Mouse (Mus musculus) heart, postnatal 10 days (tissue): ENCODE results near the gene Lin28b. TPM values are rescaled to one million over a fixed set of nuclear protein-coding genes. Genes with fewer than 3 reads are reported as not detected.
"Not testable (repeated sequence)": the region's sequence is repeated elsewhere in the genome, so short reads cannot be mapped to it uniquely, and the experiment has no call there.

Experiments
- DNase-seq, 2 experiments: peaks; one replicate each; pipeline ENCODE4 v3.0.0; 2021
- intact Hi-C: fragments of 180-260 bp; cut with DNase I; formaldehyde crosslinking; loops from one replicate; pipeline ENCODE4 v1.15.1; 2025
- total RNA-seq, 2 experiments: library from RNA; stranded (reverse); gene quantifications; 2 replicates each; pipeline ENCODE4 v1.2.3; 2021

Lin28b gene
- total RNA-seq, 2 experiments from 2014 or later = 0.45 to 0.65 TPM

DNA sequence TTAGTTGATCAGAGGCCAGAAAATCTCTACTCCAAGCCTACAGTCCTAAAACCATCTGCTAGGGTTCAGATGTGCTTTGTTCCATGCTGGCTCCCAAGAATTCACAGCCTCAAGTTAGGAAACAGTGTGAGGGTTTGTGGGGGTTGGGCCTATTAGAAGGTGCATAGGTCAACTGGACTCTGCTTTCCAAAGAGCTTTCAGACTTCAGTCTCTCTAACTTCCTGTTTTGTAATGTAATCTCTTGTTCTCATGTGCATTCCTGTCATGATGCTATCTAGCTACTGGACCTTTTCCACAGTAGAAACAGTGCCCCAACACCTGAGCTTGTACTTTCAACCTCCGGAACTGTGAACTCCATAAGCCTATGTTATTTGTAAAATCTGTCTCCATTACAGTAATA lies 63.8 kb downstream of the Lin28b start:
- DNase-seq = no peak
- intact Hi-C loops = no loop called here

DNA sequence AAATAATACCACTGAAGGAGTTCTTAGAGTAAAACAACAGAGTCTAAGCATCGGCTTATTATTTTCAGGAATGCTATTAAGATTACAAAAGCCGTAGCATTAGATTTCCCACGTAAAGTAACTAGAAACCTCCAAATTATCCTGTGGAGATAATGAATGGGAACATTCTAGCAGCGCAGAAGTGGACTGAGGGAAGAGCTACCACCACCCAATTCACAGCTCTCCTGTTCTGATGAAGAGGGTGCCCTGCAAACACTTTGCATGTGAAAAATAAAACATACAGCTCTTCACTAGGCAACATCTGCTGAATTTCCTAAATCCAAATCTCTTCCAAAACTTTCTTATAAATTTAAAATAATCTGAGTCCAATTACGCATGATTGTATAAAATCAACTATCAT lies 74.1 kb downstream of the Lin28b start:
- intact Hi-C loops = no loop called here
- no peak for DNase-seq

DNA sequence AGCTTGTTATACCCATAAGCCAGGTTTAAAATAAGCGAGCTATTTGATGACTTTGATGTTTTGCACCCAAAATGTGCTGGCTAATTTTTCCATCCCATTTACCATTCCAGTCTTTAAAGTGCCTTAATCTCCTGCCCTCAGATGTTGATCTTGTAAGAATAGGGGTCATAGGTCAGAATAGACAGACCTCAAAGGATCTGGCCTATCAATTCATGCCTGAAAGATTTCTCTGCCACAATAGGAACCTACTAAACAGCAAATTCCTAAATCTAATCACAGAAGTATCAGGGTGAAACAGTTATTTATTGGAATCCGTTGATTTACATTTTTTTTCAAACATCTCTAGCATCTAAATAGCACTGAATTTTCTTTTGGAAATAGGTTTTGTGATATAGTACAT lies 74.5 kb downstream of the Lin28b start:
- DNase-seq = no peak

DNA sequence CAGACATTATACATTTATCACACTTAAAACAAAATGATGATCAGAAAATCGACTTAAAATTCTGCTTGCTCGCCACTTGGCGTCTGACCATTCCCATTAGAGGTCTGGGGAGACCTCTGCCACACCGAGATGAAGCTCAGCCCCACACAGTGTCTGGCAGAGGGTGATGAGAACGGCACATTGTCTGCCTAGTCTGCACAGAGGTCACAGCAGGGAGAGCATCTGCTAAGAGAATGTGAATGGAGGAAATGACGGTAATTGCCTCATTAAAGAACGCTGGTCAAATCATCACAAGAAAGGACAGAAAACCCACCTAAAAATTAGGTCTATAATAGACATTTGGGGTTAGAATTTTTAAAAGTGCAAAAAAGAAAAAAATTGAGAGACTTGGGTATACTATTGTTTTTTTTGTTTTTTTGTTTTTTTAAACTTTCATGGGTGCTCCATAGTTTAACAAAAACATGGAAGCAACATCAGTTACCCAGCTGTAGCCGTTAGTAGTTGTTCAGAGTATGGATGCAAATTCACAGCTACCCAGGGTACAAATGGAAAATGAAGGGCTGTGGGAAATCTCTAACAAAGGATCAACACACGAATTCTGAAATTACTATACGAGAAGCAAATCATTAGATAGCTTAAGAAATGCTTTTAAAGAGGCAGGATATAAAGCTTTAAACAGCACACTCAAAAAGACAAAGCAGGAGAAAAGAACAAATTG lies 75.4 kb downstream of the Lin28b start:
- intact Hi-C loops = no loop called here
- DNase-seq = no peak

More for the DNA sequence above, 74.5 kb downstream of the Lin28b start:
- intact Hi-C loops = no loop called here

DNA sequence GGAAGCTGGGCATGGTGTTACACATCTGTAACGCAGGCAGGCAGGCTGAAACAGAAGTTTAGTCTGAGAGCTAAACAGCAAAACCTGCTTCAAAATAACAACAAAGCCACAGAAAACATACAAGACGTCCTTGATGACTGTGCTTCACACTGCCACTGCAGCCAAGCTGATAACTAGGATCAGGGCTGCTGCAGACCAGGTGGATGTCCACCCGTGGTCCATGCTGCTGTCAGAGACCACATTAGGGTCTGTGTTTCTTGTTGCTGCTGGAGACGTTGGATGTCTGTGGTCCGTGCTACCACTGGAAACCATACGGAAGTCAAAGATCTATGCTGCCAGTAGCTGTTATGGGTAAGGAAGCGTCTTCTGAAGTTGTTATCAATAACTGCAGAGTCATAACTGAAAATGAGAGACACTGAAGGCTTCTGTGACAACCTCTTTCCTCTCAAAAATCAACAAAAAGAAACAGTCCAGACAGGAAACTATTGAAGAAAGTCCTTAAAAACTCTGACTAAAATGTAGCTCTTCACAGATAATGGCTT lies 86.4 kb downstream of the Lin28b start:
- DNase-seq = no peak
- intact Hi-C loops = no loop called here

DNA sequence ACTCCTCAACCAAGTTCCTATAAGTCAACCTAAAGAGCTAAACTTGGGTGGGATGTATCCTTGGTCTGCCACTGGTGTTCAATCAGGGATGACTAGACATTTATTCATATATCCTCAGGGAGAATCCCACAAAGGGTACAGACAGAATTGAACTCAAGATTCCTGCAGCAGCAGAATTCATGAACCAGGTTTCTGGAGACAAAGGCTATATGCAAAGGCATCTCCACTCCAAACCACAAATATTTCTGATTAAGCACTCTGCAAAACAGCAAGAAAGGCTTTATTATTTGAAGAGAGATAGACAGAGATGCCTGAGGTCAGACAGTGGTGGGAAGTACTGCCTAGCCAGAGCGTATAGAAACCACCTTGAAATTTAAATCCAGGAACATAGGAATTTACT lies 88.0 kb downstream of the Lin28b start:
- DNase-seq = no peak
- intact Hi-C loops = no loop called here

DNA sequence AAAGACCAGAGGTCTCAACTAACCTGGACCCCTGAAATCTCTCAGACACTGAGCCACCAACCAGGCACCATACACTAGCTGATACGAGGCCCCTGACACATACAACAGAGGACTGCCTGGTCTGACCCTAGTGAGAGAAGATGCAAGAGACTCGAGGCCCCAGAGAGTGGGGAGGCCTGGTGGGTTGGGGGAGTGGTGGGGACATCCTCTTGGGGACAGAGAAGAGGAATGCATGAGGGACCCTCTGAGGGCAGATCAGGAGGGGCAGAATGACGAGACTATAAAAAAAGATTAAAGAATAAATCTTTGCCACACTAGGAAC lies 103.6 kb downstream of the Lin28b start:
- intact Hi-C loops = loop anchor here (1.0 to 5.0 kb wide), 5 partner anchors 105 to 534 kb away; partner anchors contain the start of gene Lin28b
- no peak for DNase-seq

DNA sequence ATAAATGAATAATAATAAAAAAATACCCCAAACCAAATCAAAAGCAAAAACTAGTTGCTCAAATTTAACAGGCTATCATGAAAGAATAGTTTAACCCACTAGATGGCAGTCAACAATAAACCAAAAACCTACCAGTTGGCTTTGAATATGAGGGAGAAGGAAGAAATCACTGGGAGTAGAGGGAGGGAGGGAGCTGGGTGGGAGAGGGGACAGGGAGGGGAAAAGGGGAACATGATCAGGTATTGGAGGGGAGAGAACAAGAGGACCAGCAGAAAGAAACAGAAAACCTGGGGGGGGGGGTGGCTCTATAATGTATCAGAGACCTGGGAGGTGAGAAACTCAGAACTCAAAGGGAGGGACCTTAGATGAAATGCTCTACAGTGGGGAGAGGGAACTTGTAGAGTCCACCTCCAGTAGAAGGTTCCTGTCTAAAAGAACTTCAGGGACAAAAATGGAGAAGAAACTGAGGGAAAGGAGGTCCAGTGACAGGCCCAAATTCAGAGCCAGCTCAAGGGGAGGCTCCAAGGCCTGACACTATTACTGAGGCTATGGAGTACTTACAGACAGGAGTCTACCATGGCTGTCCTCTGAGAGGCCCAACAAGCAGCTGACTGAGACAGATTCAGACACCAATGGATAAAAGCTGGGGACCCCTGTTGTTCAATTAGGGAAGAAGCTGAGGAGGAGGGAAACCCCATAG lies 104.1 kb downstream of the Lin28b start:
- intact Hi-C loops = loop anchor here (1.0 to 5.0 kb wide), 5 partner anchors 105 to 535 kb away; partner anchors contain the start of gene Lin28b

DNA sequence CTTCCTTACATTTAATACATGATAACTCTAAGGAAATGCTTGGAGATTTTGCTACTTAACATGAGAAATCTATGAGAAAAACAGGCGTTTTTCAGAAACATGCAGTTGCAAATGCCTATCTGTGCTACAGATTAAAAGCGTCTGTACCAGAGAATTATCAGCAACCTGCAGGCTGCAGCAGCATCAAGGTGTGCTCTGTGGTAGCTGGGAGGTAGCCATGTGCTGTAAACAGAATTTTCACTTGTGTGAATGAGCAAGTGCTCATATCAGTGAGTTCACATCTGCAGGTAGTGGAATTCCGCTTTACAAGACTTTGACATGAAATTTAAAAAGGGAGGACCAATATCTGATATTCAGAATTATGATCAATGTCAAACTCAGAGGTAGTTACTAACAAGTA lies 107.9 kb downstream of the Lin28b start:
- DNase-seq = no peak
- intact Hi-C loops = no loop called here

More for the DNA sequence above, 104.1 kb downstream of the Lin28b start:
- no peak for DNase-seq

DNA sequence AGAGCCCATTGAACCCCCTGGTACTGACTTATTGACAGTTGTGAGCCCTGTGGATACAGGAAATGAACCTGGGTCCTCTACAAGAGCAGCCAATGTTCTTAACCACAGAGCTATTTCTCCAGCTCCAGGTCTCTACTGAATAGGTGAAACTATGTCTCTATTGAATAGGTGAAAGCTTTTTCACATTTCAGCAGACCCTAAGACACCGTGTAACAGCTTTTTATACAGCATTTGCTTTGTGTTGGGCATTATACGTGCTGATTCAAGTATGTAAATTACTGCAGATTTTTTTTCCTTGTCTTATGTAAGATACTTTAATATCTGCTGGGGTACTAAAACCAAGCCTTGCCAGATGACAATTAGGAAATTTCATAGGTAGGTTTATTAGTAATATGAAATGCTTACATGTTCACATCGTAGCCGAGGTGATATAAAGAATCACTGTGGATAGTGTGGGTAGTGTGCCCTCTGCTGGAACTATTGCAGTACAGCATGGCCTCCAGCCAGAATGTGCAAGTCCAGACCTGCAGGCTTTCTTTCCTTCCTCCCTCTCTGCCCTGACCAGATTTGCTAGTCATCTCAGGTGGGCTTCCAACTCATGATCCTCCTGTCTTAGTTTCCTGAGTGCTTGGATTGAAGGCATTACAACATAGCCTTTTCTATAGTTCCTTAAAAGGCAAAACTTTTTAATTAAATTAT lies 113.1 kb downstream of the Lin28b start:
- intact Hi-C loops = loop anchor here (1.0 to 2.0 kb wide), 3 partner anchors 260 to 322 kb away; no protein-coding TSS in a partner anchor
- DNase-seq = peak; percentile 78 to 79

DNA sequence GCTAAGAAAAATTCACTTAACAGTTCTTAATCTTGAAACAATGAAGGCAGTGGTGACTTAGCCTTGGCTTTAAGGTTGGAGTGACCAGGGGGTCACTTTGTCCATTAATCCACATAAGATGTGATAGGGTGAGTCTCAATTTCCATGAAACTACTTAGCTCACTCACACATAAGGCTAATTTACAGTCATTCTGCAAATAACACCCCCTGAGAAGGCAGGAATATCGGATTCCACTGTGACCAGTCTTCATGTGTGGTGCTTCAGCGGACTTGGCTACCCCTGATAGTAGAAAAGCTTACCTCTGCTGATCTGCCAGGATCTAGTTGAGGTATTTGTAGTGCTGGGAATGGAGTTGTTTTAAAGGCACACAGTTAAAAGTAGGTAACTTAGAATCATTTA lies 115.7 kb downstream of the Lin28b start:
- intact Hi-C loops = no loop called here
- no peak for DNase-seq

DNA sequence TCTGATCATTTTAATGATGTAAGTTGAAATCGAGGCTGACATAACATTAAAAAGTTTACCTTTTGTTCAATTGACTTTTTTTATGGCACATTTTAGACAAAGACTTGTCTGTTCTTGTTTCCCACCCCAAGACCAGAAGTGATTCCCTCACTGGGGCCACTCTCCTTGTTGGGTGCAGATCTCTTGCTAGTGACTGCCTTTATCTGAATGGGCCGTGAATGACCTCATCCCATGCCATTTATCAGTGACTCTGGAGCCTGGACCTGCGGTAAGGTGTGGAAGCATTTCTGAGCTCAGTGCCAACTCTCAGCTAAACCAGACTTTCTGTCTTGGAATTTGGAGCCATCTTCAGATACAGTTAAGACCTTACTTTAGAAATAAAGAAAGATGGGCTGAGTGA lies 116.6 kb downstream of the Lin28b start:
- intact Hi-C loops = no loop called here
- DNase-seq = no peak

DNA sequence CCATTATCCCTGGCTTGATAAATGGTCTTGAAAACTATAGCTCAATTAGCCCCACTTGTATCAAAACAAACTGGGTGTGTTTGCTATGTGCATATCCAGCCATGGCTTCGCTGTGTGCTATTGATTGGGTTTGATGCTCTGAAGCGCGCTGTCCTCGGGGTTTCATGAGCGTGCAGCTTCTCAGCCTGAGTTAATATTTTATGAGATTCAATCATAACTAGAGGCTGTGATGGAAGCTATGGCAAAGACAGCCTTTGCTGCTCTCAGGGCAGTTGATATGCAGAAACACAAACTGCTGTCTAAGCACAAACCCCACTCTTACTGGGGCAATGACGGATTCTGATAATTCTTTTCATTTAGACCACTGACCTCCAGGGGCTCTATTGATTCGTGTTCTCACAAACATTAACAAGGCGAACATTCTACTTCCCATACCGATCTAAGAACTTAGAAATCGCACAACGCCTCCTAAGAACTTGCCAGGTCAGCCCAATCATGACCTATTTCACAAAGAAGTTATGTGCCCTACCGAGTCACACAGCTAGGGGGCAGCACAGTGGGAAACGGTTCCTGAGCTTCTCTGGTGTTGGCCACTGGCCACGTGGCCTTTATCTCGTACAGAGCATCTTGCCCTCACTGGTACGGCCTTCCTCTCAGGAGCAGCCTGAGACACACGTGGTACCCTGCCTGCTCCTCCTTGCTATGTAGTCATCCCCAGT lies 119.0 kb downstream of the Lin28b start:
- no peak for DNase-seq
- intact Hi-C loops = no loop called here

DNA sequence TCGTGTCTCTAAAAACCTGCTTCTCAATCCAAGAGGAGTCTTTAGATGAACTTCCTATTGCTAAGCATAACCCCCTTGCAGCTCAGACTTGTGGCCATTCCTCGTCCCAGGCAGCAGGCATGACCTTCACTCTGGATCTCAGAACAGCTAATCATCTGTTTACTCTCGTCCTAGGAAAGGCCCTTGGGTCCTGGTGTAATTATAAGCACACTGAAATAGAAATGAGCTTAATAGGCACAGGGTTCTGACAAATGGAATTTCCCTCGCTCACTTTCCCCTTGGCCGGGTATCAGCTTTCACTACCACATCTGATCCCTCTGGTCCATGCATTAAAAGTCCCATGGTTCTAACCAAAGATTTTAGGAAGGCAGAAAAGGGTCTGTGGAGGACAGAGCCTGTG lies 122.8 kb downstream of the Lin28b start:
- intact Hi-C loops = no loop called here
- peak; percentile 66 to 74 for DNase-seq

DNA sequence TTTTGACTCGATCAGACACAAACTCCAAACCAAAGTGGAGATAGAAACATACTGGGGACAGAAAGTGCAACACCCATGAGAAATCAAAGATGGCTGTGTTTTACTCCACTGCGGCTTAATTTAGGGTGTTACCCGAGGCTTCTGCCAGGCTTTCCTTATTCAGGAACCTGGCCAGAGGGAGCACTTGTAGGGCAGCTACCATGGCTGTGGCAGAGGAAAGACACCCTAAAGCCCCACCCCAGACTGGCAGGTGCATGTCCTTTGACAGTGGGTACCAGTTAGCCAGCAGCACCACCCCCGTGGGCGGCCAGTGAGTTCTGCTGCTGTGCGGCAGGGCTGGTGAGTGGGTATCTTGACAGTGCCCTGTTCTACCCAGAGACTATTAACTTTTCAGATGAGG lies 130.1 kb downstream of the Lin28b start:
- intact Hi-C loops = loop anchor here (5.0 kb wide), 1 partner anchor 244 kb away; no protein-coding TSS in a partner anchor
- DNase-seq = no peak

DNA sequence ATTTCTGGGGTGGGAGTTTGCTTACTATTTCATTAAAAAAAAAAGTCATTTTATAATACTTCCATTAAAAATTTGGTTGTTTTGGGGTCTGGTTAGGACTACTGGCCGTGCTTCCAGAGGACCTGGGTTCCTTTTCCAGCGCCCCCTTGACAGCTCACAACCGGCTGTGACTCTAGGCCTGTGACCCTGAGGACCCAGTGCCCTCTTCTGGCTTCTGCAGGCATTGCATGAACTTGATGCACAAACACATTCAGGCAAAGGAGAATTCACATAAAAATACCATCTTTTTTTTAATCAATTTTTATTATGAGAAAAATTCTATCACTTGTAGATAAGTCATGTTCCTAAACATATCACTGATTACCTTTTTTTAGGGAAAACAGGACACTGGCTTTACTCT lies 138.1 kb downstream of the Lin28b start:
- intact Hi-C loops, DNase-seq: not testable (repeated sequence)

DNA sequence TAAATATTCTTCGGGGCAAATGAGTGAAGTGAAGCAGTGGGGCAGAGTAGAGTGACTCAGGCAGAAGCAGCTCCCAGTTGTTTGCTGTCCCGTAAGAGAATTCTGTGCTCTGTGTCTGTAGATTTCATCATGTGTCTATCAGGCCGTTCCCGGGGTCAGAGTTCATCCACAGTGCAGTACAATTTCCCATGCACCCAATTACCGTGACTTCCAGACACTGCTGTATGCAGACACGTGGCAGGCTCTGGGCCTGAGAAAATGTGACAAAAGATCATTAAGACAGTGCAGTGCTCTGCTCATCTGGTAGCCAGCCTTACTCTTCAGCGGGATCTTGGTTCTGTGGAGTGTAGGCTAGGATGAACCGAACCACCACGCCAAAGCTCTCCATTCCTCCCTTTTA lies 141.0 kb downstream of the Lin28b start:
- DNase-seq = no peak
- intact Hi-C loops = no loop called here

DNA sequence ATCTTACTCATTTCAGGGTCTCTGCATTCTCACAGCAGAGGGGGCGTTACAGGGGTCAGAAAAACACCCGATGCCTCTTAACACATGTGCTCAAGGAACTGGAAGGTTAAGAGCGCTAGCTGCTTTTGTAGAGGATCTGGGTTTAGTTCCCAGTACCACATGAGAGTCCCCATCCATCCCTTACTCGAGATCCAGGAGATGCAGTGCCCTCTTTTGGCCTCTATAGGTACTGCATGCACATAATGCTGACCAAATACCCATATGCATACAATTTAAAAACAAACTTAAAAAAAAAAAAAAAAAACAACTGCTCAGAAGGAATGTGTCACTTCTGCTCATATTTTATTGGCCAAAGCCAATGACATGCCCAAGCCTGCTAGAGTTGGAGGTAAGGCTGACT lies 141.8 kb downstream of the Lin28b start:
- DNase-seq = no peak
- intact Hi-C loops = no loop called here

DNA sequence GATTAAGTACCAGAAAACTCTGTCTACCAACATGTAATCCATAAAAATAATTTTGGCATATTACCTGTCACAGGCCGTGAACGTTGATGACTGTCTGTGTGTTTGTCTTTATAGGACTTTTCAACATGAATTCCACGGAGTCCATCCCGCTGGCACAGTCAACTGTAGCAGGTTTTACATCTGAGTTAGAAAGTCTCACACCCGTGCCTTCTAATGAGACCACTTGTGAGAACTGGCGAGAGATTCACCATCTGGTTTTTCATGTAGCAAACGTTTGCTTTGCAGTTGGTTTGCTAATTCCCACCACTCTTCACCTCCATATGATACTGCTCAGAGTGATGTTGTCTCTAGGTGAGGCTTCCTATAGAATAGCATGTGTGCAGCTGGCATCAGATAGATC lies 147.1 kb downstream of the Lin28b start:
- no peak for DNase-seq
- intact Hi-C loops = no loop called here
